Comparison of ENCODE assay signal across 32 mouse cellular contexts in the genomic region with DNA sequence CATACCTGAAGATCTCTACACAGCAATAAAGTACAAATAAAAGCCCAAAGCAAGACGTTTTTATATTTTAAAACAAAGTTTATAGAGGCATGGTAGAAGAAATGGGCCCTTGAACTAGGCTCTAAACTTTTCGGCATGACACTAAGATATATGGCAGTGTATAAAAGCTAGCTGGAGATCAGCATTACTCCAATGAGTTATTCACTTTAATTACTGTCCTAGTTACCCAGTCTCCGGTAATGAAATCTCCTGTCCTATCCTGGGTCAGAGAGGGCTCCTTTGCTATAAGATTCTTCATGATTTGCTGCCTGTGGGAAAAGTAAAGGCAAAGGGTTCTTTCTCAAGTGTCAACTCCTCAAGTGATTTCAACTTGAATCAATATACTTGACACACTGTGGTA.
"Had no signal": no experiment of that assay in that cellular context is flagged by ENCODE, and none has a peak within 500 bp of the region (broad histone marks: within the 10 kb centered on the region; RNA-seq: fewer than 3 reads in every experiment).

No protein-coding gene starts in this region.

- DNase-seq: left cerebral cortex, postnatal 4 days; liver; liver, embryonic 13.5 days; liver, postnatal 0 days; lung, adult 18-20 months; lung, adult 2 months; lung, embryonic 14.5 days; lung, postnatal 10 days; lung, postnatal 14 days; lung, postnatal 36 days; lung, postnatal 4 days; midbrain, embryonic 14.5 days had no signal

- H3K4me2 ChIP-seq: limb, embryonic 12.5 days; limb, embryonic 13.5 days; limb, embryonic 15.5 days; liver, embryonic 11.5 days; liver, embryonic 12.5 days; liver, embryonic 13.5 days; liver, embryonic 15.5 days; lung, embryonic 14.5 days; lung, embryonic 15.5 days; midbrain, embryonic 11.5 days; midbrain, embryonic 12.5 days; midbrain, embryonic 13.5 days; midbrain, embryonic 15.5 days; neural tube, embryonic 12.5 days had no signal

- H3K36me3 ChIP-seq: limb, embryonic 10.5 days; limb, embryonic 12.5 days; limb, embryonic 13.5 days; limb, embryonic 15.5 days; liver, embryonic 12.5 days; liver, embryonic 13.5 days; liver, embryonic 15.5 days; lung, embryonic 15.5 days; midbrain, embryonic 15.5 days had no signal

- H3K9ac ChIP-seq: limb, embryonic 12.5 days; limb, embryonic 13.5 days; limb, embryonic 15.5 days; liver, embryonic 12.5 days; liver, embryonic 13.5 days; liver, embryonic 14.5 days; liver, embryonic 15.5 days; liver, postnatal 0 days; lung, embryonic 14.5 days; lung, embryonic 15.5 days; midbrain, embryonic 12.5 days; midbrain, embryonic 13.5 days; midbrain, embryonic 15.5 days; neural tube, embryonic 12.5 days had no signal

- H3K4me3 ChIP-seq: limb, embryonic 10.5 days; limb, embryonic 12.5 days; limb, embryonic 13.5 days; limb, embryonic 15.5 days; liver, embryonic 12.5 days; liver, embryonic 13.5 days; liver, embryonic 15.5 days; lung, embryonic 15.5 days; megakaryocyte, embryonic 14.5 days; midbrain, embryonic 10.5 days; midbrain, embryonic 12.5 days; midbrain, embryonic 13.5 days; midbrain, embryonic 15.5 days; myocyte; neural tube, embryonic 12.5 days had no signal

- H3K27me3 ChIP-seq: limb, embryonic 12.5 days; limb, embryonic 13.5 days; liver, embryonic 12.5 days; liver, embryonic 13.5 days; liver, embryonic 15.5 days; lung, embryonic 15.5 days; midbrain, embryonic 12.5 days; midbrain, embryonic 13.5 days; midbrain, embryonic 15.5 days; neural tube, embryonic 12.5 days had no signal

- H3K4me1 ChIP-seq: limb, embryonic 10.5 days; limb, embryonic 12.5 days; limb, embryonic 13.5 days; limb, embryonic 15.5 days; liver, embryonic 12.5 days; liver, embryonic 13.5 days; liver, embryonic 15.5 days; lung, embryonic 15.5 days; megakaryocyte, embryonic 14.5 days; midbrain, embryonic 10.5 days; midbrain, embryonic 12.5 days; midbrain, embryonic 13.5 days; midbrain, embryonic 15.5 days; neural tube, embryonic 12.5 days had no signal

- H3K27ac ChIP-seq: limb, embryonic 10.5 days; limb, embryonic 12.5 days; limb, embryonic 13.5 days; limb, embryonic 15.5 days; liver, embryonic 12.5 days; liver, embryonic 13.5 days; liver, embryonic 14.5 days; liver, embryonic 15.5 days; lung, embryonic 15.5 days; macrophage; midbrain, embryonic 10.5 days; midbrain, embryonic 12.5 days; midbrain, embryonic 13.5 days; midbrain, embryonic 15.5 days; neural tube, embryonic 12.5 days had no signal

- ATAC-seq: liver, embryonic 12.5 days; liver, postnatal 0 days; lung, postnatal 0 days; midbrain, embryonic 13.5 days; midbrain, embryonic 15.5 days; midbrain, embryonic 16.5 days had no signal

- H3K9me3 ChIP-seq: limb, embryonic 10.5 days; limb, embryonic 12.5 days; limb, embryonic 13.5 days; limb, embryonic 15.5 days; liver, embryonic 12.5 days; liver, embryonic 13.5 days; liver, embryonic 15.5 days; lung, embryonic 15.5 days; megakaryocyte, embryonic 14.5 days; midbrain, embryonic 10.5 days; midbrain, embryonic 12.5 days; midbrain, embryonic 13.5 days; midbrain, embryonic 15.5 days; neural tube, embryonic 12.5 days had no signal
